Mouse (Mus musculus): ENCODE results near the gene Cd34. TPM values are rescaled to one million over a fixed set of nuclear protein-coding genes. Genes with fewer than 3 reads are reported as not detected.

Cd34 gene
- 105 TPM for polyA plus RNA-seq (2014; fragmentation: Illumina TruSeq; extraction: RNeasy Lipid Tissue Mini Kit (QIAGEN cat#74804); ENCODE audit: low read depth, low replicate concordance)

DNA sequence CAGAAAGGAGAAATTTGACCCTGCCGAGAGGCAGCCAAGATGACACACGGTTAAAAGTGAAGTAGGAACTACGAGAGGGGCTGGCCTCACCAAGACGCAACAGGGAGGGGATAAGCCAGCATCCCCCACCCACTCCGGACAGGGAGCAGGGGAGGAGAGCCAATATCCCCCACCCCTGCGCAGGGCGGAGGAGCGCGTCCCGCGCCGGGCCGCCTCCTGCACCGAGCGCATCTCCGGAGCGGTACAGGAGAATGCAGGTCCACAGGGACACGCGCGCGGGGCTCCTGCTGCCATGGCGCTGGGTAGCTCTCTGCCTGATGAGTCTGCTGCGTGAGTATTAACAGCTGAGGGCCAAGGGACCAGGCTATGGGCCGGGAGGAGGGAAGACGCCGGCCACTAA, at the start of gene Cd34:
Gene Cd34, plus strand, starts transcription at position 105 of the 400 bp plus-strand sequence.

Other genes starting within 250 kb of the Cd34 start
- gene Cd46, start 153.4 kb downstream of the Cd34 start, polyA plus RNA-seq (2014; fragmentation: Illumina TruSeq; extraction: RNeasy Lipid Tissue Mini Kit (QIAGEN cat#74804); ENCODE audit: low read depth, low replicate concordance), result 4.0 TPM
- gene Cr1l, start 192.8 kb downstream of the Cd34 start, polyA plus RNA-seq (2014; fragmentation: Illumina TruSeq; extraction: RNeasy Lipid Tissue Mini Kit (QIAGEN cat#74804); ENCODE audit: low read depth, low replicate concordance), result 226 TPM
- 2.3 TPM for gene Cr2, start 237.9 kb downstream of the Cd34 start, polyA plus RNA-seq (2014; fragmentation: Illumina TruSeq; extraction: RNeasy Lipid Tissue Mini Kit (QIAGEN cat#74804); ENCODE audit: low read depth, low replicate concordance)

All from adrenal gland, adult 10 weeks (tissue).